Mouse (Mus musculus) embryo, embryonic 10 days (tissue): Measurements from ENCODE around the gene Mrpl11.
"Not testable (repeated sequence)": the region's sequence is repeated elsewhere in the genome, so short reads cannot be mapped to it uniquely, and the experiment has no call there.

Experiments used
- DNase-seq: peaks from one replicate; pipeline ENCODE4 v3.0.0-alpha.2; 2015; ENCODE audit warnings: low spot score

The Mrpl11 gene

DNA sequence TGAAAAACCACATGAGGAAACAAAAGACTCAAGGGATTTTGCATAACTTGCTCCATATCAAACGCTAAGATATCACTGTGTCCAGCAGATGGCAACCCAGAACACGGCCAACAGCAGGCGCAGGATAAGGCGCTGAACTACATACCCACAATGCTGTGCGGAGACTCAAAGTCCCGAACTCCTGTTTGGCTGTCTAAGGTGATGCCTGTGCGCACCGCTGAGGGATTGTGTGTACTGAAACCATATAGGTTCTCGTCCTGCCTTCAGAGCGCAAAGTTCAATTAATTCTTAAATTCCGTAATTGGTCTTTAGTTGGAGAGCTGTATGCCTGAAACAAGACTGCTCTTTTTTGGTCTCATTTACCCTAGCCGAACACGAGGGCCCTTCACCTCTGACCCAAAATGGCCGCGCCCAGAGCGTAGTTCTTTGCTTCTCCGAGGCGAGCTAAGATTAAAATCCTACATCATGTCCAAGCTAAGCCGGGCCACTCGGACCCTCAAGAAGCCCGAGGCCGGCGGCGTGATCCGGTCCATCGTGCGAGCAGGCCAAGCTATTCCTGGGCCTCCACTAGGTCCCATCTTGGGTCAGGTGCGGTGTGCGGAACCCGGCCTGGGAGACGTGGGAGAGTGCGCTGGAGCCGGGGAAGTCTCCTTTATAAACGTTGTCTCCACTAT, at the start of gene Mrpl11:
Mrpl11 (plus strand) TSS at position 220 of the 674 bp plus-strand sequence.
- peak; percentile 98 for DNase-seq

DNA sequence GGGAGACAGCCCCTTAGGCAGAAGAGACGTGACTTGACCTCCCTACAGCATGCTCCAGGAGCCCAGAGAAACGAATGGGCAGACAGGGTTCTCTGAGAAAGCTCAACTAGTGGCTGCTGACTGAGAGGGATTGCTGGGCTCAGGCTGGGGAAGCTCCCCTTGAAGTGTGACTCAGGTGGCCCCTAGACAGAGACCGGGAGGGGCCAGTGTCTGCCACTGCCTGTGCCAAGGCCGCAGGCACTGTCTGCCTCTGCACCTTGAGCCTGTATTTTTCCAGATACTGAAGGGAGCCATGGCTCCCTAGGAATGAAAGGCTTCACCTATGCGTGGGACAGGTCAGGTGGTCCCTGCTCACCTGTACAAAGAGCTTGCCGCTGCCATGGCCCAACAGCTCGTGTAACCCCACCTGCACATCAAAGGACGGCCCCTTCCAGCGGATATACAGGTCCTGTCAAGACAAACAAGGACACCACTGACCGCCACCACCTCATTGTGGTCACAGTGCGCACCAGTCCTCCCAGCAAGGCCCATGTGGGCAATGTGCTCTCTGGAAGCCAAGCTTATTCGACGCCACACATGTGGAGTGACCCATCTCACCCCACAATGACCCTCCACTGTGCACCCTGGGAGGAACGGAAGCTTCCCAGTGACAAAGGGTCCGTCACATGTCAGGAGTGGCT, 45.9 kb upstream of the Mrpl11 start:
- DNase-seq: no peak

DNA sequence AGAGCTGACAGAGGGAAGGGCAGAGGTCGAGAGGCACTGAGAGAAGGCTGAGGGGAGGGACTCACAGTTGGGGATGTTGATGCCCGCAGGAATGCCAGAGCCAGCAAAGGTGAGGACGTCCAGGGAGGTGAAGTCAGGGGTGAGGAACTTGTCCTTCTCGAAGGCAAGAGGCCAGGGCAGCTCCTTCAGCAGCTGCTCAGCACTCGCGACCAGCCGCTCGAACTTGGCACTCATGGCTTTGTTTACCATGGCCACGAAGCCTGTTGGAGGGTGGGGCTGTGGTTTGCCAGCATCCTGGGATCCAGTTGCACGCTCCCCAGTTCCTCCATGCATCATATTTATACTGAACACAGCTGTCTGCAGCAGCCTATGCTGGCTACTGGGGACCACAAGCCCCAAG, 45.1 kb upstream of the Mrpl11 start:
- no peak for DNase-seq

DNA sequence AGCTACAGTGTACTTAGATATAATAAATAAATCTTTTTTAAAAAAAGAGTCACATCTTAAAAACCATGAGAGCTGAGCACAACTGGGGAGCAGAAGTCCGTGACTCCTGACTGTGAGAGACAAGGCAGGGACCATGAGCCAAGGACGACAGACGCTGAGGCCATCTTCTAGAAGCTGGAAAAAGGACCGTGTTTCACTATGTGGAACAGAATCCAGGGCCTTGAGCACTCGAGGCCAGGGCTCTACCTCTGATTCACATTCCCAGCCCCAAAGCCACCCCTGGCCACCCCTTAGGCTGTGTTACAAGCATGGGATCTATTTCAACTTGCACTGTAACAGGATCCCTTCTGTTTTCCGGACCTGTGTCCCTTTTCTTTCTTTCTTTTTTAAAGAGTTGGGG, 42.3 kb upstream of the Mrpl11 start:
- no peak for DNase-seq

DNA sequence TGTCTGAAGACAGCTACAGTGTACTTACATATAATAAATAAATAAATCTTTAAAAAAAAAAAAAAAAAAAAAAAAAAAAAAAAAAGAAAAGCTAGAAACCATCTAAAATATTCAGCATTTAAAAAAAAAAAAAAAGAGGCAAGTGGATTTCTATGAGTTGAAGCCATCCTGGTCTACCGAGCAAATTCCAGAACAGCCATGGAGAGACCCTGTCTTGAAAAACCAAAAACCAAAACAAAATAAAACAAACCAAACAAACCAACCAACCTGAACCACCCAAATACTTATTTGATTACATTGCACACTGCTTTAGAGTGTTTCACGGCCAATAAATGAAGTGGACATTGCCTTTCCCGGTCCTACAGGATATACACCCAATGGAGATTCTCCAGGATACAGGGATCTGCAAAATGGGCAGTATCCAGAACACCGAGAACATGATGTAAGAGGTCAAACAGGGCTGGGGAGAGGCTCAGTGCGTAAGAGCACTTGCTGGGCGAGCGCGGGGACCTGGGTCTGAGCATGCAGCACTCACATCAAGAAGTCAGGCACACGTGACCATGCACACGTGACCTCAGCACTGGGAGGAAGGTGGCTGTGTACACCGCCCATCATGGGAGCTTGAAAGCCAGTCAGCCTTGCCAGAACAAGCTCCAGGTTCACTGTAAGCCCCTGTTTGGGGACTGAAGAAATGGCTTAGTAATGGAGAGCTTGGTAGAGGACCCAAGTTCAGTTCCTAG, 36.7 kb upstream of the Mrpl11 start:
- no peak for DNase-seq

DNA sequence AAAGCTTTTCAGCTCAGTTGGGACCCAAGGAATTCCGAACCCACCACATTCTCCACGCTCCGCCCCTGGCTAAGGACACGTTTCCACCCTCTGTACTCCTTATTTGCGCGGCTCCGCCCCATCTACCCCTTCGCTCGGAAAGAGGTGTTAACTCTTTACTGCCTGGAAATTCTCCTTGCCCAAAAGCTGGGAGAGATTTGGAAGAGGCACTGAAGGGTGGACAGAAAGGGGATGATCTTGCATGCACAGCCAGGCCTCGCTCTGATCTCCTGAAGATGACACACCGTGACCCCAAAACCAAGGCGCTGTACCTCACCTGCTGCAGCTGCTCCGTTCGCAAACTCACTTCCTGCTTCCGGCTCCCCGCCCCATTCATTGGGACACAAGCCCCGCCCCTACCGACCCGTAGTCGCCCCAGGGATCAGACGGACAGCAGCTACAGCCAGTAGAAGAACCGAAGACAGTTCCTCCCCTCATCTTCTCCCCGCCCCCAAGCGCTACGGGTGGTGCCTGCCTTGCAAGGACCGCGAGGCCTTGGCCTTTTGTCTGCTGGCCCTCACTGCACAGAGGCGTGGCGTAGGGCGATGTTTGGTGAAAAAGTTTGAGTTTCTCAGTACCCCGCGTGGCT, 33.9 kb upstream of the Mrpl11 start, which contains the start of gene Dpp3:
Dpp3 (minus strand) TSS at position 384 of the 628 bp plus-strand sequence.
- DNase-seq: peak; percentile 99

DNA sequence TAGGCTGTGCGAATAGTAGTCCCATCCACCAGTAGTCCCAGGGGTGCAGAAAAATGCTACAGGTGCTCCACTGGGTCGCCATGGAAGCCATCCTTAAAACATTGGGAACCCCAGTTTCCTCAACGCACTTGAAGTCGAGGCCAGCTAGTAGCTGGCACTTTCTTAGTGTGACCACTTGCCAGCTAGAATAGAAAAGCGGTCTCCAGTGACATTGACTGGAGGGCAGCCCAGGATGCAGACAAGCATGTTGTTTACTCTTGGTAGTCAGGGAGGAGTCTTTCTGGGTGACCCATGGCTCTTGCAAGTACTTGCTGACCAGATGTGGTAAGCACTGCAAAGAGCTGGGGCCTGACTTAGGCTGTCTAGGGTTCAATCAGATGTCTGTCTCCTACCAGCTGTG, 33.2 kb upstream of the Mrpl11 start:
- no peak for DNase-seq

DNA sequence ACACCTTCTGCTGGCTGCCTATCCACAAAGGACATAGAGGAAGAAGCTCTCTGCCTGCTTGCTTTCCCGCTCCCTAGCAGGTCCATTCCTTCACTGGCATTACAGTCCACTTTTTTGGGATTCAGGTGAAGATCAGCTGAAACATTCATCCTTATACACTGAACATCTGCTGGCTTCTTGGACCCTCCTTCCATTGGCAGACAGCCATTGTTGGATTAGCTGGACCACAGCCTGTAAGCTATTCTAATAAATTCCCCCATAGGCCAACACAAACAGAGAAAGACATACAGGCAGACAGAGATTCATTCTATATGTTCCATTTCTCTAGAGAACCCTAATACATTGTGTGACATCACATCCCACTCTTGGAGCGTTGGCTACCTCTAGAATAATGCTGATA, 25.1 kb upstream of the Mrpl11 start:
- no peak for DNase-seq

DNA sequence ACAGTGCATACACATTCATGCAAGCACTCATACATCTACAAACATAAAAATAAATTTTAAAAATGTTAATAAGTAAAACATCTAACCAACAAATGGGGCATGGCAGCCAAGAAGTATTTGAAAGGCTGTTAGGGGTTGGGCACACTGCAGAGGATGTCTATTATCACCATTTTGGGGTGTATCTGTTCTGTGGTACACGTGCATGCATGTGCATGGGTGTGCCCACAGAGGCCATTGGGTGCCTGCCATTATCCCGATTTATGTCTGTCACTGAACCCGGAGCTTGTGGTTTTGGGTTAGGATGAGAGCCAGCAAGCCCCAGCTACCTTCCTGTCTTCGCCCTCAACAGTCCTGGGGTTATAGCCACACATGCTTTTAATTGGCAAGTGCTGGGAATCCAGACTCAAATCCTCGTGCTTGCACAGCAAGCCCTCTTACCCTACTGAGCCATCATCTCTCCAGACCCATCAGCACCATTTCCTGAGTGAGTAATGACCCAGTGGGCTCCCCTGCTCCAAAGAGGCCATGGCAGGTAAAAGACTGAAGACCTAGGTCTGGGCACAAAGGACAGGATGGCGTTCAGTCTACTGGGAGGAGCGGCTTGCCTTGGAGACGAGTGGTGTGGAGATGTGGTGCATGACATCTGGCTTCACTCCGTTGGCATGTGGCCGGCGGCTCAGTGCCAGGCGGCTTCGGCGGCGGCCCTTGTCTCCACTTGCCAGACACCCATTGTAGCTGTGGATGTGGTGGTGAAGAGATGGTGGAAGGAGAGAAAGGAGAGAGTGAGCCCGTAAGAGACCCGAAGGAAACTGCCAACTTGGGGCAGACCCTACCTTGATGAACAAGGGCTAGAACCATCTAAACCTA, 24.3 kb upstream of the Mrpl11 start:
- no peak for DNase-seq

DNA sequence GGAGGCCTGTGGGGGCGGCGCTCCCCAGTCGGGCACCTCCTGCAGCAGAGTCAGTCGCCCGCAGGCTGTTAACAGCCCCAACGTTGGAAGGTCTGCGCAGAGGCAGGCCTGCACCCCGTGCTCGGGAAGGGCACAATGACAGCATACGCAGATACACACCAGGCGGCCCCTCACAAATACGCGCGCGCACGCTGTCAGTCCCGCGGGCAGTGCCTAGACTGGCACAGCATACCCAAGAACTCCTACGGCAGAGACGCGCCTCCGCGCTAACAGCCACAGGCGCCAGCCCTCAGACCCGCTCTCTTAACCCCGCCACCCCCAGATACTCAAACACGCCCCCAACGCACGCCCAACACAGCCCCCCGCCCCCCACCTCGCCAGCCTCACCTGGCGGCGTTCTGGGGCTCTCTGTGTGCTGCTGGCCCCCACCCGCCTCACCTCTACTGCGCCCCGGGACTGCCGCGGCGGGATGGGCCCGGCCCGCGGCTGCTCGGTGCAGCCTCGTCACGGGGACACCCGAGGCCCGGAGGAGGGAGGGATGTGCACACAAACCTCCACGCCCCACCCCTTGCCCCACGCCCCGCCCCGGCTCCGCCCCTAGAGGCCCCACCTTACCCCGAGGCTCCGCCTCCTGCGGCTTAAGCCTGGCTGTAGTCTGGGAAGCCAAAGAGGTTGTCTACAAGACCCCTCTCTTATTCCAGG, 19.2 kb upstream of the Mrpl11 start, which contains the start of gene Peli3:
Peli3 (minus strand) TSS at position 577 of the 702 bp plus-strand sequence.
- peak; percentile 76 for DNase-seq

DNA sequence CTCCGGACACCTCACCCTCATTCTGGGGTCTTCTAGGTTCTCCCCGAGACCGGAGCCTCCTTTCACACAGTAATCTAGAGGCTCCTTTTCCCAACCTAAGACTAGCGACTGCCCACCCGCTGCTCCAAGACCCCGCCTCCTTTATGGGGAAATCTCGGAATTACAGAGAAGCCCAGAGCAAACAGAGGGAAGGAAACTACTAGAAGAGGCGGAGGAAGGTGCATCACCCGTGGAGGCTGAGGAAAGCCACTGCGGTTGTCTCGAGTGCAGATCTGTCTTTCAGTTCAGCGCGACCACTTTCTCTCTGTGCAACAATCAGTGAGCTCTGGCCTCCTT, 18.7 kb upstream of the Mrpl11 start:
- DNase-seq: no peak

DNA sequence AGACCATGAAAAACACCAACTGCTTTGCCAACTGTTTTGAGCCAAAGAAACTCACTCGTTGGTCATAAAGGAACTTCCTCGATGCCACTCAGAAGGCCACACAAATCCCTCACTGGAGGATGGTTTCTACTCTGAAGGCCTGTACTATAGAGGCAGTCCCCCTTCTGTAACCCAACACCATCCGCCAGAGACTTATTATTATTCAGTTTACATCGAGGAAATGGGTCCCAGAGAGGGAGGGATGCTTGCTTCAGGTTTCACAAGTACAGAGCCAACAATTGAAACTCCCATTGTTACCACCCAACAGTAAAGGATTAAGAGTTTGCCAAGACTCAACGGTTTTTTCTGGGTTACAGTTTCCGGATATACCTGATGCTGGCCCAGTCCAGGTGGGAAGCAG, 16.4 kb upstream of the Mrpl11 start:
- DNase-seq: no peak

DNA sequence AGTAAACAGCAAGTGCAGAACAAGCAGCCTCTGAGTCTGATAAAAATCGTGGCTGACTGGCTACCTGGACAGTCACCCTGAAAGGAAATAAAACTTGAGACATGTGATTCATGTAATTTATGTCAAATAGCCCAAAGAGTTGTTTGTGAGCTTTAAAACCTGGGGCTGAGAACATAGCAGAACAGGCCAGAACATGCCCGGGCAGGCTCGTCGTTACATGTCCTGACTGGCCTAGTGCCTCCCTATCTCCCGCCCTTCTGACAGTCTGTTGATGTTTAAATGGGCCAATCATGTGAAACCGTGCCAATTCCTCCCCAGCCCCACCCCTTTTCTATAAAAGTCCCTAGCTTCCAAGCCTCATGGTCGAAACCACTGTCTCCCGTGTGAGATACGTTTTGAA, 13.3 kb upstream of the Mrpl11 start:
- DNase-seq: not testable (repeated sequence)

DNA sequence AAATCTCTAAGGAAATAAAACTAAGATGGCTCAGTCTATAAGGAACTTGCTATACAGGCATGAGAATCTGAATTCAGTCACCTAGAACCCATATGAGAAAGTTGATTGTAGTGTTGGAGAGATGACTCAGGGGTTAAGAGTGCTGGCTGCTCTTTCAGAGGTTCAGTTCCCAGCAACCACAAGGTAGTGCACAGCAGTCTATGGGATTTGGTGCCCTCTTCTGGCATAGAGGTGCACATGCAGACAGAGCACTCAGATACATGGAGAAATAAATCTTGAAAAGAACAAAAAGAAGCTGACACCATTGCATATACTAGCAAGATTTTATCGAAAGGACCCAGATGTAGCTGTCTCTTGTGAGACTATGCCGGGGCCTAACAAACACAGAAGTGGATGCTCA, 6.3 kb downstream of the Mrpl11 start:
- DNase-seq: peak; percentile 23

DNA sequence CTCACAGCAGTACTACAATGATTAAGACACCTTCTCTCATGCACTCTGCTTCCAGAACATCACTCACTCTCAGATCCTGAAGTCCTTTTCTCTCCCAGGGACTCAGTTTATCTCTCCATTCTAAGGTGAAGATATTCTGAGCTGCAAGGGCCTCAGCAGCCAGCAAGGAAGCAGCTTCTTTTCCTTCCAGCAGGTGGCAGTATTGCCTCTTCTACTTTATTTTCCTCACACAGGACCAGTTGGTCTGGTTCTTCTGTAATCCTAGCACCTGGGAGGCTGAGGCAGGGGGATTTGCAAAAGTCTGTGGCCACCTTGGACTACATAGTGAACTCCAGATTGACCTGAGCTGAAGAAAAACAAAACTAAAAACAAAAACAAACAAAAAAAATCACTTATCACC, 19.8 kb downstream of the Mrpl11 start:
- DNase-seq: peak; percentile 74

DNA sequence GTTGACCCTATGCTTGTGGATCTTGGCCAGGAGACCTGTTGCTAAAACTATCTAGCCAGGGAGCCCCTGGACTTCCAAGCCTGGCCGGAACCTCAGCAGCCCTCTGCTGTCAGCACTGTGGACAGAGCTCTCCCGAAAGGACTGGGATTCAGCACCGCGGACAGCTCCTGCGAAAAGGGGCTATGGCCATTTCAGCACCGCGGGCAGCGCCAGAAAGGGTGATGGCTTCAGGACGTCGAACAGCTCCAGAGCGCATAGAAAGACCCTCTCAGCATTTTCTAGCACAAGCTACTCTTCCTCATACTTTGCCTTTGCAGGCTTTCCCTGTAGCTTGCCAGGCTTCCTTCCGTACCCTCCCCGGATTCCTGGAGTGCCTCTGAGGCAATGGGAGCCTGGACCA, 27.1 kb downstream of the Mrpl11 start:
- DNase-seq: peak; percentile 96

DNA sequence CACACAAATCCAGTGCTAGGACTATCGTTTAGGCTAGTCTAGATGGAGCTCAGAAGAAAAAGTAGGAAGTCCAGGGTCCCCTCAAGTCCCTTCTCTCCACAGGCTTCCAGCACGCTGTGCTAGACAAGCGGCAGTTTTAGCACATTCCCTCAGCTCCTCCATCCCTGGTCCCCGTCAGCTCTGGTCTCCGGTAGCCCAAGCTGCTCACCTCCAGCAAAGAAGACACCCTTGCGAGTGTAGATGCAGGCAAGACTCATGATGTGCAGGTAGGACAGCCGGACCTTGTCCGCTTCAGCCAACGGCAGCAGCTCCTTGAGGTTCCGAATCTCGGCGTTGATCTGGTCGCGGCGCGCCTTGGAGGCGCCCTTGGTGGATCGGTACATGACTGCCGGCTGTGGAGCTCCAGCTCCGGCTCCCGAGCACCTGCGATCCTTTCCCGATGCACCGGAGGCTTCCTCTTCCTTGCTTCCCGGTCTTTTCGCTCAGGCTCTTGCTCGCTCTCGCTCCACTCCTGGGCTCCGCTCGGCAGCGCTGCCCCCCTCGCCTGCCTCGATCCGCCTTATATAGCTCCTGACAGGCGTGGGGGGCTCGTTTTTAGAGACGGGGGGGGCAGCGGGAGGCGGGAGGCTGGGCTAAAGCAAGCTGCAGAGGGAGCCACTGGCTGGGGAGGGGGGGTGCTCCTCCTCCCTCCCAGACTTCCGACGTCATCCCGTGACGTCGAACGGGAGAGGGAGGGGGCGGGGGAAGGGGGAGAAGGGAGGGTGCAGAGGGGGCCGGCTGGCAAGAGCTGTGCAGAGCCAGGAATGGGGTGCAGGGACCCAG, 27.7 kb downstream of the Mrpl11 start:
- no peak for DNase-seq

DNA sequence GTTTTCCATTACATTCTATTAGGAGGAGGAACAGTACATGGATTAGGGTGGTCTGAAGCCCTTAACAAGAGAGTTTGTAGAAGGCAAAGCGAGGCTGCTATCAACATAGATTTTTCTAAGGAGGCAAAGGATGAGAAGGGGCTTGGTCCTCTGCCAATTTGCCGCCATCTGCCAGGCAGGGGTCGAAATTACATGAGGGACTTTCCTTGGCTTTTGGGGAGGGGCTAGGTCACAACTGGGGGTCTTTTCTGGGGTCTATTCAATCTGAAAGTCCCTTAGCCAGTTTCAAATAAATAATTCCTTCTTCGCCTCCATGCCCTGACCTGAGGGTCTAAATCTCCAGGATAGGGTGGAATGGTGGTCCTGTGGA, 28.3 kb downstream of the Mrpl11 start, which contains the start of gene Npas4:
Npas4 (minus strand) TSS at position 61 of the 370 bp plus-strand sequence.
- DNase-seq: no peak

DNA sequence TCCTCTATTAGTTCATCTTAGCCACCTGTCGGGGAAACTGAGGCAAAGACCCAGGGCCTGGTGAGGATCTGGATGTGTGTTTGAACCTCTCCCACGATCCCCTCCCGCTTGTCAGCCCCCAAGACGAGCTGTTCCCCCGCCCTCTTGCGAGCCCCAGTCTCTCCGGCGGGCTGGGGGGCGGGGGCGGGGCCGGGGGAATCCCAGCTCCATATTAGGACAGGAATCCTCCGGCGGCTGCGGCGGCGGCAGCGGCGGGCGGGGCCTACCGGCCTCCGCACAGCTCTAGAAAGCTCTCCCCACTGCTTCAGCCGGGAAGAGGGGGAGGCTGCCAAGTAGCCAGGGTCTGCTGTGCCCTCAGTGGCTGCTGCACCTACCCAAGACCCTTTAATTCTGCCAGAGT, 28.8 kb downstream of the Mrpl11 start:
- DNase-seq: no peak

DNA sequence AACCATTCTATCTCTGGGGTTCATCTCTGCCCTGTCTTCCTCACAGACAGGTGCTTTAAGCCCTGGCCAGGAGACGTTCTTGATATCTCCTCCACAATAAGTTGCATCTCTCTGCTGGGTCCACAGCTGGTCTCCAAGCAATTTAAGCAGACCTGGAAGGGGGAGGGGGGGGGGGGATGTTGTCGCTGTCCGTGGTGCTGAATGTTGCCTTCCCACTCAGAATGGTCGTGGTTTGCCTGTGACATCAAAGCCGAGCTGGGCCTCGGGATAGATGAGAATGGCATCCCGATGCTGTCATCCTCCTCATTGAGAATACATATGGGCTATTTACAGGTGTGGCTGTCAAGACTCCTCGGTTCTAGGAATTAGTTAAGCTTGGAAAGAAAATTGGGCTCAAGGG, 30.4 kb downstream of the Mrpl11 start:
- peak; percentile 33 for DNase-seq
